Mouse (Mus musculus): ENCODE data around the gene 1700015F17Rik.

DNA sequence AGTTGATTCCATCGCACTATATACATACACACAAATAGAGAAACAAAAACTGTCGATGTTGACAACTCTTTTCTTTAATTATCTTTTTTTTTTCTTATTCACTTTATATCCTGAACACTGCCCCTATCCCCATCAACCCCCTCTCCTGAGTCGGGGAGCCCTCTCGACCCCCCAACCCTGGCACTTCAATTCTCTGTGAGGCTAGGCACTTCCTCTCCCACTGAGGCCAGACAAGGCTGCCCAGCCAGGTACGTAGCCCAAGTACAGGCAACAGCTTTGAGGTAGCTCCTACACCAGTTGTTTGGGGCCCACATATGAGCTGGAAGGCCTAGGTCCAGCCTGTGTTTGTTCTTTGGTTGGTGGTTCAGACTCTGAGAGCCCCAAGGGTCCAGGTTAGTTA, 36.5 kb upstream of the 1700015F17Rik start:
- TF ChIP-seq CTCF (IDR thresholded peaks at IDR 0.05; ENCODE audit: insufficient read depth, low read depth, low read length) (no peak), POLR2A (IDR thresholded peaks at IDR 0.05; ENCODE audit: insufficient read depth, low read depth, low read length) (no peak)
